In genomic region chr2:9881051-9881591, GRCm38 (mm10) we compare ENCODE assay signal across 7 mouse cellular contexts. TPM values are rescaled to one million over a fixed set of nuclear protein-coding genes. Genes with fewer than 3 reads are reported as not detected.
A peak's percentile ranks its signal among the peaks of the same experiment; 100 is the strongest.
DNase-seq lines count a peak whose midpoint lies in the region; ATAC-seq and TF ChIP-seq lines count a peak whose summit lies in the region.

Gene 4930412O13Rik (plus strand): TSS chr2:9881252.

- no peak for ATAC-seq in forebrain, embryonic 15.5 days (replicated peaks)
- ATAC-seq in liver, embryonic 15.5 days (ENCODE audit: insufficient read depth) = no peak

- no peak for DNase-seq in testis, postnatal 10 days (ENCODE audit: low spot score)
- no peak for DNase-seq in right cerebral cortex, postnatal 10 days (ENCODE audit: low spot score in 2 of 2)
- DNase-seq in ovary, postnatal 10 days (ENCODE audit: low spot score) = no peak
- DNase-seq in right cerebral cortex, postnatal 14 days = no peak

- peaks cover 28% of the 10 kb centered on the region for H3K27me3 ChIP-seq in testis, adult 2 months (ENCODE audit: control insufficient read depth, insufficient read depth, low read length)
- H3K27me3 ChIP-seq in forebrain, embryonic 15.5 days = peaks cover 77% of the 10 kb centered on the region
- peaks cover 100% of the 10 kb centered on the region for H3K27me3 ChIP-seq in liver, embryonic 15.5 days

- H3K9me3 ChIP-seq in forebrain, embryonic 15.5 days = no peaks in the 10 kb centered on the region
- H3K9me3 ChIP-seq in liver, embryonic 15.5 days (replicated peaks) = no peaks in the 10 kb centered on the region

- H3K4me3 ChIP-seq in testis, adult 2 months (ENCODE audit: control insufficient read depth, low read depth, low read length) = peak within 1 kb of the TSS; percentile 87
- H3K4me3 ChIP-seq in forebrain, embryonic 15.5 days = peak within 1 kb of the TSS; percentile 6; the same call in 1 of the 2 replicates
- peak within 1 kb of the TSS; percentile 54 for H3K4me3 ChIP-seq in liver, embryonic 15.5 days (replicated peaks)

- H3K4me1 ChIP-seq in testis, adult 2 months (ENCODE audit: control insufficient read depth, insufficient read depth, low read length) = peaks cover 20% of the 10 kb centered on the region
- H3K4me1 ChIP-seq in forebrain, embryonic 15.5 days = peaks cover 52% of the 10 kb centered on the region
- peaks cover 26% of the 10 kb centered on the region for H3K4me1 ChIP-seq in liver, embryonic 15.5 days (replicated peaks)

- H3K4me2 ChIP-seq in forebrain, embryonic 15.5 days (replicated peaks) = peak within 1 kb of the TSS; percentile 33
- peak within 1 kb of the TSS; percentile 76 for H3K4me2 ChIP-seq in liver, embryonic 15.5 days

- TF ChIP-seq CTCF in testis, adult 2 months (IDR thresholded peaks at IDR 0.05; ENCODE audit: control insufficient read depth, insufficient read depth, insufficient replicate concordance, low read depth, low read length) = no peak

- H3K36me3 ChIP-seq in testis, adult 2 months (ENCODE audit: control insufficient read depth, insufficient read depth, low read length) = no peaks in the 10 kb centered on the region
- H3K36me3 ChIP-seq in forebrain, embryonic 15.5 days = no peaks in the 10 kb centered on the region
- no peaks in the 10 kb centered on the region for H3K36me3 ChIP-seq in liver, embryonic 15.5 days (replicated peaks)

- under 1% methylated on average over 34 of the region's 35 CpGs for WGBS in forebrain, embryonic 15.5 days
- WGBS in liver, embryonic 15.5 days (ENCODE audit: insufficient replicate concordance) = 2% methylated on average over 34 of the region's 35 CpGs

- TF ChIP-seq POLR2A in testis, adult 2 months (IDR thresholded peaks at IDR 0.05; ENCODE audit: control insufficient read depth, low read depth, low read length) = peak; percentile 30; the same call in 1 of the 2 replicates

- H3K9ac ChIP-seq in forebrain, embryonic 15.5 days (replicated peaks) = no peak within 1 kb of the TSS
- H3K9ac ChIP-seq in liver, embryonic 15.5 days = no peak within 1 kb of the TSS

- no peak within 1 kb of the TSS for H3K27ac ChIP-seq in testis, adult 2 months (ENCODE audit: control insufficient read depth, insufficient read depth, low read depth, low read length)
- no peak within 1 kb of the TSS for H3K27ac ChIP-seq in forebrain, embryonic 15.5 days (replicated peaks)
- H3K27ac ChIP-seq in liver, embryonic 15.5 days (replicated peaks) = no peak within 1 kb of the TSS

RNA-seq across cellular contexts. Expression of gene 4930412O13Rik, which starts in this region (rescaled TPM):
- 57.2 and 69.9 TPM in 2 replicates for polyA plus RNA-seq in testis, adult 2 months (2012; rRNA removed)
- not detected in 2 replicates for polyA plus RNA-seq in forebrain, embryonic 15.5 days (2015; fragmentation: Nextera tagmentation; extraction: Ambion mirVana)
- 0.14 TPM in 1 of 2 replicates, not detected in the other for polyA plus RNA-seq in liver, embryonic 15.5 days (2015; fragmentation: Nextera tagmentation; extraction: Ambion mirVana)

Comparison
In these comparisons a context has a peak if more than half of its experiments do, and no peak if none do; other contexts are left out.
1. RNA of gene 4930412O13Rik (polyA plus RNA-seq): 57.2 to 69.9 TPM in testis, adult 2 months; 0.14 TPM in liver, embryonic 15.5 days and not detected in forebrain, embryonic 15.5 days; every median in the first group is over 10 times any median in the second.
2. H3K4me3 ChIP-seq: peak in every context shown above with its lines; median percentile 87 in testis, adult 2 months; 54 in liver, embryonic 15.5 days; 6 in forebrain, embryonic 15.5 days.